13 mouse cellular contexts compared by ENCODE assay signal in genomic region chr5:116311636-116312035, GRCm38 (mm10). TPM values are rescaled to one million over a fixed set of nuclear protein-coding genes. Genes with fewer than 3 reads are reported as not detected.
DNase-seq lines count a peak whose midpoint lies in the region; ATAC-seq and TF ChIP-seq lines count a peak whose summit lies in the region.
"Had no signal": no experiment of that assay in that cellular context is flagged by ENCODE, and none has a peak within 500 bp of the region (broad histone marks: within the 10 kb centered on the region; RNA-seq: fewer than 3 reads in every experiment).

No protein-coding gene starts in this region.

- no peak for DNase-seq in midbrain, postnatal 0 days (ENCODE audit: low spot score)
- no peak for DNase-seq in embryonic facial prominence, embryonic 14.5 days (ENCODE audit: low spot score)
- DNase-seq in c-Kit-positive CD71-positive TER-119-positive erythroid progenitor cells, embryonic 14.5 days (ENCODE audit: low spot score), result no peak
- DNase-seq in right cerebral cortex, adult 18-20 months, result no peak
- DNase-seq: adrenal gland, adult 8-10 months; gastrocnemius, postnatal 25 days had no signal

- ATAC-seq in midbrain, embryonic 13.5 days, result no peak
- no peak for ATAC-seq in midbrain, postnatal 0 days (ENCODE audit: low FRiP score)
- ATAC-seq in embryonic facial prominence, embryonic 14.5 days (ENCODE audit: low read depth), result no peak
- no peak for ATAC-seq in hindbrain, embryonic 15.5 days (ENCODE audit: low FRiP score, low read depth)
- no peak for ATAC-seq in neural tube, embryonic 13.5 days (ENCODE audit: low read depth)
- ATAC-seq in liver, embryonic 12.5 days, result no peak

- TF ChIP-seq CTCF in midbrain, postnatal 0 days (IDR thresholded peaks at IDR 0.05), result no peak

- peak overlapping the region; percentile 44 for H3K4me2 ChIP-seq in midbrain, embryonic 13.5 days (replicated peaks)
- H3K4me2 ChIP-seq in midbrain, postnatal 0 days (ENCODE audit: low read depth, low read length, poor library complexity, severe bottlenecking), result no peak overlapping the region
- no peak overlapping the region for H3K4me2 ChIP-seq in embryonic facial prominence, embryonic 14.5 days (ENCODE audit: low read depth, low read length)
- no peak overlapping the region for H3K4me2 ChIP-seq in hindbrain, embryonic 15.5 days
- peak overlapping the region; percentile 46 for H3K4me2 ChIP-seq in neural tube, embryonic 13.5 days
- no peak overlapping the region for H3K4me2 ChIP-seq in liver, embryonic 12.5 days
- H3K4me2 ChIP-seq: heart, embryonic 13.5 days had no signal

- no peak overlapping the region for H3K9ac ChIP-seq in midbrain, embryonic 13.5 days (replicated peaks)
- no peak overlapping the region for H3K9ac ChIP-seq in midbrain, postnatal 0 days (replicated peaks; ENCODE audit: low read length, poor library complexity, severe bottlenecking)
- no peak overlapping the region for H3K9ac ChIP-seq in embryonic facial prominence, embryonic 14.5 days (ENCODE audit: low read depth, low read length)
- H3K9ac ChIP-seq in hindbrain, embryonic 15.5 days, result no peak overlapping the region
- no peak overlapping the region for H3K9ac ChIP-seq in neural tube, embryonic 13.5 days
- no peak overlapping the region for H3K9ac ChIP-seq in liver, embryonic 12.5 days
- H3K9ac ChIP-seq: heart, embryonic 13.5 days; liver, embryonic 14.5 days had no signal

- peaks cover 17% of the 10 kb centered on the region; the same call in 1 of the 2 replicates for H3K27me3 ChIP-seq in midbrain, embryonic 13.5 days
- H3K27me3 ChIP-seq in midbrain, postnatal 0 days (ENCODE audit: insufficient read depth, low read length), result no peaks in the 10 kb centered on the region
- no peaks in the 10 kb centered on the region for H3K27me3 ChIP-seq in embryonic facial prominence, embryonic 14.5 days (replicated peaks; ENCODE audit: control insufficient read depth, insufficient read depth, low read length)
- no peaks in the 10 kb centered on the region for H3K27me3 ChIP-seq in hindbrain, embryonic 15.5 days
- peaks cover 4% of the 10 kb centered on the region; the same call in 1 of the 2 replicates for H3K27me3 ChIP-seq in neural tube, embryonic 13.5 days
- no peaks in the 10 kb centered on the region for H3K27me3 ChIP-seq in liver, embryonic 12.5 days (replicated peaks)
- H3K27me3 ChIP-seq: heart, embryonic 13.5 days had no signal

- no peaks in the 10 kb centered on the region for H3K36me3 ChIP-seq in midbrain, embryonic 13.5 days
- no peaks in the 10 kb centered on the region for H3K36me3 ChIP-seq in midbrain, postnatal 0 days (ENCODE audit: insufficient read depth, low read length)
- H3K36me3 ChIP-seq in embryonic facial prominence, embryonic 14.5 days (ENCODE audit: control insufficient read depth, insufficient read depth, low read length), result no peaks in the 10 kb centered on the region
- no peaks in the 10 kb centered on the region for H3K36me3 ChIP-seq in hindbrain, embryonic 15.5 days
- no peaks in the 10 kb centered on the region for H3K36me3 ChIP-seq in neural tube, embryonic 13.5 days
- no peaks in the 10 kb centered on the region for H3K36me3 ChIP-seq in liver, embryonic 12.5 days
- H3K36me3 ChIP-seq: heart, embryonic 13.5 days had no signal

- peaks cover 20% of the 10 kb centered on the region for H3K4me1 ChIP-seq in midbrain, embryonic 13.5 days (replicated peaks)
- H3K4me1 ChIP-seq in midbrain, postnatal 0 days (ENCODE audit: insufficient read depth, low read length), result peaks cover 6% of the 10 kb centered on the region; the same call in 1 of the 2 replicates
- peaks cover 10% of the 10 kb centered on the region; the same call in 1 of the 2 replicates for H3K4me1 ChIP-seq in embryonic facial prominence, embryonic 14.5 days (ENCODE audit: control insufficient read depth, insufficient read depth, low read length)
- H3K4me1 ChIP-seq in hindbrain, embryonic 15.5 days (replicated peaks), result peaks cover 24% of the 10 kb centered on the region
- H3K4me1 ChIP-seq in neural tube, embryonic 13.5 days (replicated peaks), result peaks cover 32% of the 10 kb centered on the region
- H3K4me1 ChIP-seq in liver, embryonic 12.5 days, result 0 out of 2 replicates have a peak, but pooled peaks cover 4% of the 10 kb centered on the region

- H3K4me3 ChIP-seq in midbrain, embryonic 13.5 days (replicated peaks), result no peak overlapping the region
- no peak overlapping the region for H3K4me3 ChIP-seq in midbrain, postnatal 0 days (ENCODE audit: low read depth, low read length)
- H3K4me3 ChIP-seq in embryonic facial prominence, embryonic 14.5 days (ENCODE audit: low read depth, low read length), result no peak overlapping the region
- H3K4me3 ChIP-seq in hindbrain, embryonic 15.5 days, result no peak overlapping the region
- no peak overlapping the region for H3K4me3 ChIP-seq in neural tube, embryonic 13.5 days
- no peak overlapping the region for H3K4me3 ChIP-seq in liver, embryonic 12.5 days
- H3K4me3 ChIP-seq: heart, embryonic 13.5 days had no signal

- H3K27ac ChIP-seq in midbrain, embryonic 13.5 days, result peak overlapping the region; percentile 69
- H3K27ac ChIP-seq in midbrain, postnatal 0 days (ENCODE audit: low read depth, low read length), result no peak overlapping the region
- peak overlapping the region; percentile 75 for H3K27ac ChIP-seq in embryonic facial prominence, embryonic 14.5 days (replicated peaks; ENCODE audit: low read depth, low read length)
- peak overlapping the region; percentile 69 for H3K27ac ChIP-seq in hindbrain, embryonic 15.5 days (replicated peaks)
- H3K27ac ChIP-seq in neural tube, embryonic 13.5 days (replicated peaks), result peak overlapping the region; percentile 83
- no peak overlapping the region for H3K27ac ChIP-seq in liver, embryonic 12.5 days
- H3K27ac ChIP-seq: heart, embryonic 13.5 days; liver, embryonic 14.5 days; stomach, postnatal 0 days had no signal

- 93% methylated on average over 6 of the region's 6 CpGs for WGBS in midbrain, embryonic 13.5 days
- WGBS in midbrain, postnatal 0 days, result 94% methylated on average over 6 of the region's 6 CpGs
- 86% methylated on average over 6 of the region's 6 CpGs for WGBS in embryonic facial prominence, embryonic 14.5 days
- WGBS in hindbrain, embryonic 15.5 days, result 96% methylated on average over 6 of the region's 6 CpGs
- WGBS in neural tube, embryonic 13.5 days, result 96% methylated on average over 6 of the region's 6 CpGs
- 78% methylated on average over 6 of the region's 6 CpGs for WGBS in liver, embryonic 12.5 days (ENCODE audit: insufficient replicate concordance)

- no peaks in the 10 kb centered on the region for H3K9me3 ChIP-seq in midbrain, embryonic 13.5 days
- H3K9me3 ChIP-seq in midbrain, postnatal 0 days (ENCODE audit: low read length), result no peaks in the 10 kb centered on the region
- no peaks in the 10 kb centered on the region for H3K9me3 ChIP-seq in embryonic facial prominence, embryonic 14.5 days (ENCODE audit: control insufficient read depth, low read length)
- H3K9me3 ChIP-seq in hindbrain, embryonic 15.5 days, result no peaks in the 10 kb centered on the region
- H3K9me3 ChIP-seq in neural tube, embryonic 13.5 days, result no peaks in the 10 kb centered on the region
- H3K9me3 ChIP-seq in liver, embryonic 12.5 days (replicated peaks), result no peaks in the 10 kb centered on the region

RNA-seq across cellular contexts. Expression of gene Ccdc60, which starts 22.9 kb away (rescaled TPM):
- polyA plus RNA-seq in midbrain, embryonic 13.5 days (2015; fragmentation: Nextera tagmentation; extraction: Ambion mirVana), result 2.1 and 2.5 TPM in 2 replicates
- 1.8 and 2.2 TPM in 2 replicates for total RNA-seq in midbrain, postnatal 0 days (2014; rRNA removed)
- polyA plus RNA-seq in midbrain, postnatal 0 days (2015; fragmentation: Nextera tagmentation; extraction: Ambion mirVana), result 2.5 and 2.6 TPM in 2 replicates
- polyA plus RNA-seq in embryonic facial prominence, embryonic 14.5 days (2014; fragmentation: Nextera tagmentation; extraction: Ambion mirVana), result 1.1 and 1.9 TPM in 2 replicates
- polyA plus RNA-seq in hindbrain, embryonic 15.5 days (2015; fragmentation: Nextera tagmentation; extraction: Ambion mirVana), result 2.5 and 2.8 TPM in 2 replicates
- 0.82 and 1.0 TPM in 2 replicates for polyA plus RNA-seq in neural tube, embryonic 13.5 days (2015; fragmentation: Nextera tagmentation; extraction: Ambion mirVana)
- polyA plus RNA-seq in liver, embryonic 12.5 days (2016; fragmentation: Nextera tagmentation; extraction: Ambion mirVana), result 0.10 TPM in 1 of 2 replicates, not detected in the other
- total RNA-seq: adrenal gland, adult 8-10 months; gastrocnemius, postnatal 25 days had no signal

Comparison
In these comparisons a context has a peak if more than half of its experiments do, and no peak if none do; other contexts are left out.
1. H3K27ac ChIP-seq: peak in midbrain, embryonic 13.5 days (single experiment), embryonic facial prominence, embryonic 14.5 days (single experiment), hindbrain, embryonic 15.5 days (single experiment) and neural tube, embryonic 13.5 days (single experiment); none in midbrain, postnatal 0 days (single experiment) and liver, embryonic 12.5 days (single experiment).
2. H3K4me2 ChIP-seq: peak in midbrain, embryonic 13.5 days (single experiment) and neural tube, embryonic 13.5 days (single experiment); none in midbrain, postnatal 0 days (single experiment), embryonic facial prominence, embryonic 14.5 days (single experiment), hindbrain, embryonic 15.5 days (single experiment) and liver, embryonic 12.5 days (single experiment).